Mouse (Mus musculus) liver, postnatal 0 days (tissue): ENCODE results near the gene Yap1.

ENCODE experiments used
- CTCF ChIP-seq: sonication (generic); IDR thresholded peaks from 2 replicates; pipeline ENCODE4 v1.5.1; 2016; ENCODE audit warnings: antibody characterized with exemption, low read depth
- EP300 ChIP-seq: IDR thresholded peaks from 2 replicates; pipeline ENCODE4 v1.6.1; 2016; ENCODE audit warnings: antibody characterized with exemption, low read depth, mild to moderate bottlenecking

DNA sequence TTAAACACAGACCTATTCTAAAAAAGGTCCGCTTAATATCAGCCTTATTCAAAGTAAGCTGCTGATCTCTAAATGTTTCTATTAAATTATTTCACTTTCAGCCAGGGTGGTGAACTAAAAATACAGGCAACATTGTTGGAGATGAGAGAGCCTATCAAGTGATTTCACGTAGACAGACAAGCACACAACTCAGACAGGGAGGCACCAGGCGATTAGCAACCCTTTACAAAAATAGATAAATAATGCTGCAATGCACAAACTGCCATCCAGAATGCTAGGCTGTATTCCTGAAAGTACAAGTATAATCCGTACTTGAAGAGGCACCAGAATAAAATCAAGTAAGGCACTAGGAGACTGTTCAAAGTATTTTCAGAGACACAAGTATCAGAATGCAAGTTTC lies 20.1 kb downstream of the Yap1 start:
- no peak for TF ChIP-seq CTCF
- no peak for TF ChIP-seq EP300
